ENCODE assay signal across 24 mouse cellular contexts in genomic region chr10:95362326-95362725, GRCm38 (mm10). TPM values are rescaled to one million over a fixed set of nuclear protein-coding genes. Genes with fewer than 3 reads are reported as not detected.
DNase-seq lines count a peak whose midpoint lies in the region; ATAC-seq and TF ChIP-seq lines count a peak whose summit lies in the region.
"Had no signal": no experiment of that assay in that cellular context is flagged by ENCODE, and none has a peak within 500 bp of the region (broad histone marks: within the 10 kb centered on the region; RNA-seq: fewer than 3 reads in every experiment).

No protein-coding gene starts in this region.

- H3K4me2 ChIP-seq in kidney, postnatal 0 days (ENCODE audit: low read length): no peak overlapping the region
- no peak overlapping the region for H3K4me2 ChIP-seq in kidney, embryonic 16.5 days (replicated peaks; ENCODE audit: low read depth, low read length)
- H3K4me2 ChIP-seq in midbrain, embryonic 16.5 days (ENCODE audit: low read length): no peak overlapping the region
- H3K4me2 ChIP-seq: embryonic facial prominence, embryonic 13.5 days; forebrain, embryonic 15.5 days; heart, embryonic 15.5 days; midbrain, embryonic 12.5 days; neural tube, embryonic 13.5 days; stomach, embryonic 15.5 days had no signal

- H3K27me3 ChIP-seq in kidney, postnatal 0 days (ENCODE audit: insufficient read depth, low read length): no peaks in the 10 kb centered on the region
- H3K27me3 ChIP-seq in kidney, embryonic 16.5 days (ENCODE audit: insufficient read depth, low read length): no peaks in the 10 kb centered on the region
- H3K27me3 ChIP-seq in midbrain, embryonic 16.5 days (ENCODE audit: control insufficient read depth, insufficient read depth, low read depth, low read length): no peaks in the 10 kb centered on the region
- H3K27me3 ChIP-seq: embryonic facial prominence, embryonic 13.5 days; forebrain, embryonic 15.5 days; heart, embryonic 15.5 days; midbrain, embryonic 12.5 days; neural tube, embryonic 13.5 days; stomach, embryonic 15.5 days had no signal

- 33% methylated on average over 2 of the region's 2 CpGs for WGBS in kidney, postnatal 0 days
- WGBS in kidney, embryonic 16.5 days: 32% methylated on average over 2 of the region's 2 CpGs
- 31% methylated on average over 2 of the region's 2 CpGs for WGBS in midbrain, embryonic 16.5 days

- no peak overlapping the region for H3K9ac ChIP-seq in kidney, postnatal 0 days (ENCODE audit: low read depth, low read length)
- no peak overlapping the region for H3K9ac ChIP-seq in kidney, embryonic 16.5 days (replicated peaks; ENCODE audit: low read length)
- H3K9ac ChIP-seq in midbrain, embryonic 16.5 days (ENCODE audit: low read depth, low read length): no peak overlapping the region
- H3K9ac ChIP-seq: embryonic facial prominence, embryonic 13.5 days; forebrain, embryonic 15.5 days; heart, embryonic 15.5 days; midbrain, embryonic 12.5 days; neural tube, embryonic 13.5 days; stomach, embryonic 15.5 days had no signal

- no peak for TF ChIP-seq CTCF in kidney, postnatal 0 days (IDR thresholded peaks at IDR 0.05; ENCODE audit: low read depth)

- DNase-seq in kidney, postnatal 0 days (ENCODE audit: low spot score): peak; percentile 11
- DNase-seq in MN1 (ENCODE audit: low spot score): peak; percentile 73
- DNase-seq in embryo, embryonic 9.5 days (ENCODE audit: extremely low spot score): peak; percentile 13
- no peak for DNase-seq in frontal cortex, postnatal 14 days (ENCODE audit: low spot score in 2 of 2)
- no peak for DNase-seq in layer of hippocampus, adult 18-20 months (ENCODE audit: low spot score in 2 of 2)
- DNase-seq: cerebellum, adult 8-10 months; heart, postnatal 4 days; kidney, adult 11 months; kidney, postnatal 10 days; left cerebral cortex, postnatal 4 days; liver; right cerebral cortex, postnatal 25 days; thymus, adult 18-20 months had no signal

- H3K9me3 ChIP-seq in kidney, postnatal 0 days (replicated peaks; ENCODE audit: low read length): no peaks in the 10 kb centered on the region
- H3K9me3 ChIP-seq in kidney, embryonic 16.5 days (ENCODE audit: low read length): 0 out of 2 replicates have a peak, but pooled peaks cover 2% of the 10 kb centered on the region
- H3K9me3 ChIP-seq in midbrain, embryonic 16.5 days (replicated peaks; ENCODE audit: control insufficient read depth, low read length, poor library complexity, severe bottlenecking): no peaks in the 10 kb centered on the region
- H3K9me3 ChIP-seq: forebrain, embryonic 15.5 days; heart, embryonic 15.5 days; midbrain, embryonic 12.5 days; neural tube, embryonic 13.5 days; stomach, embryonic 15.5 days had no signal

- ATAC-seq in kidney, postnatal 0 days (replicated peaks; ENCODE audit: low FRiP score, low read depth): no peak
- no peak for ATAC-seq in kidney, embryonic 16.5 days (ENCODE audit: low FRiP score, low TSS enrichment)
- no peak for ATAC-seq in midbrain, embryonic 16.5 days
- ATAC-seq: activated CD4-positive, CD25-positive, alpha-beta regulatory T cell, adult 4 months; forebrain, embryonic 15.5 days; hindbrain, embryonic 16.5 days had no signal

- no peaks in the 10 kb centered on the region for H3K4me1 ChIP-seq in kidney, postnatal 0 days (replicated peaks; ENCODE audit: insufficient read depth, low read length)
- no peaks in the 10 kb centered on the region for H3K4me1 ChIP-seq in kidney, embryonic 16.5 days (ENCODE audit: insufficient read depth, low read length)
- no peaks in the 10 kb centered on the region for H3K4me1 ChIP-seq in midbrain, embryonic 16.5 days (ENCODE audit: control insufficient read depth, insufficient read depth, low read length)
- H3K4me1 ChIP-seq: embryonic facial prominence, embryonic 13.5 days; heart, embryonic 15.5 days; neural tube, embryonic 13.5 days; stomach, embryonic 15.5 days had no signal

- no peak overlapping the region for H3K27ac ChIP-seq in kidney, postnatal 0 days
- H3K27ac ChIP-seq in kidney, embryonic 16.5 days (ENCODE audit: low read length): no peak overlapping the region
- no peak overlapping the region for H3K27ac ChIP-seq in midbrain, embryonic 16.5 days (ENCODE audit: low read length)
- H3K27ac ChIP-seq: embryonic facial prominence, embryonic 13.5 days; forebrain, embryonic 15.5 days; heart, adult 2 months; heart, embryonic 15.5 days; midbrain, embryonic 12.5 days; neural tube, embryonic 13.5 days; stomach, embryonic 15.5 days had no signal

- H3K36me3 ChIP-seq in kidney, postnatal 0 days (ENCODE audit: insufficient read depth, low read length): no peaks in the 10 kb centered on the region
- H3K36me3 ChIP-seq in kidney, embryonic 16.5 days (ENCODE audit: insufficient read depth, low read length): no peaks in the 10 kb centered on the region
- H3K36me3 ChIP-seq in midbrain, embryonic 16.5 days (ENCODE audit: control insufficient read depth, insufficient read depth, low read length): no peaks in the 10 kb centered on the region
- H3K36me3 ChIP-seq: embryonic facial prominence, embryonic 13.5 days; forebrain, embryonic 15.5 days; heart, embryonic 15.5 days; midbrain, embryonic 12.5 days; neural tube, embryonic 13.5 days; stomach, embryonic 15.5 days had no signal

- H3K4me3 ChIP-seq in kidney, postnatal 0 days (replicated peaks; ENCODE audit: low read depth, low read length): no peak overlapping the region
- no peak overlapping the region for H3K4me3 ChIP-seq in kidney, embryonic 16.5 days (ENCODE audit: low read length)
- no peak overlapping the region for H3K4me3 ChIP-seq in midbrain, embryonic 16.5 days (ENCODE audit: low read depth, low read length)
- H3K4me3 ChIP-seq: embryonic facial prominence, embryonic 13.5 days; forebrain, embryonic 15.5 days; heart, adult 2 months; heart, embryonic 15.5 days; midbrain, embryonic 12.5 days; neural tube, embryonic 13.5 days; stomach, embryonic 15.5 days had no signal

RNA-seq across cellular contexts. Expression of gene Cradd, which starts 38.4 kb away (rescaled TPM):
- 10.3 and 10.5 TPM in 2 replicates for polyA plus RNA-seq in kidney, postnatal 0 days (2015; fragmentation: Nextera tagmentation; extraction: Ambion mirVana)
- 9.2 and 10.4 TPM in 2 replicates for polyA plus RNA-seq in kidney, embryonic 16.5 days (2015; fragmentation: Nextera tagmentation; extraction: Ambion mirVana)
- 1 to 10 TPM; 5.7 to 6.7 TPM for total RNA-seq in layer of hippocampus, adult 18-20 months (2021)
- 10.6 and 11.1 TPM in 2 replicates for polyA plus RNA-seq in midbrain, embryonic 16.5 days (2015; fragmentation: Nextera tagmentation; extraction: Ambion mirVana)

RNA-seq across cellular contexts. Expression of gene Socs2, which starts 54.7 kb away (rescaled TPM):
- 122 and 124 TPM in 2 replicates for polyA plus RNA-seq in kidney, postnatal 0 days (2015; fragmentation: Nextera tagmentation; extraction: Ambion mirVana)
- 23.9 and 27.2 TPM in 2 replicates for polyA plus RNA-seq in kidney, embryonic 16.5 days (2015; fragmentation: Nextera tagmentation; extraction: Ambion mirVana)
- total RNA-seq in layer of hippocampus, adult 18-20 months (2021): 10 to 100 TPM; 30.6 to 32.9 TPM
- polyA plus RNA-seq in midbrain, embryonic 16.5 days (2015; fragmentation: Nextera tagmentation; extraction: Ambion mirVana): 122 and 131 TPM in 2 replicates

Comparison
In these comparisons a context has a peak if more than half of its experiments do, and no peak if none do; other contexts are left out.
1. DNase-seq: peak in kidney, postnatal 0 days (single experiment), MN1 (single experiment) and embryo, embryonic 9.5 days (single experiment); none in frontal cortex, postnatal 14 days (0 of 2) and layer of hippocampus, adult 18-20 months (0 of 2).